ENCODE assay signal across 20 mouse cellular contexts in genomic region chr3:41229493-41229892, GRCm38 (mm10).
A peak's percentile ranks its signal among the peaks of the same experiment; 100 is the strongest.
DNase-seq lines count a peak whose midpoint lies in the region; ATAC-seq and TF ChIP-seq lines count a peak whose summit lies in the region.
"Had no signal": no experiment of that assay in that cellular context is flagged by ENCODE, and none has a peak within 500 bp of the region (broad histone marks: within the 10 kb centered on the region; RNA-seq: fewer than 3 reads in every experiment).

No protein-coding gene starts in this region.

- intact Hi-C loops in heart, adult 2 months (cut with DNase I), result loop anchor here (5.0 kb wide), 2 partner anchors 47 to 363 kb away; no protein-coding TSS in a partner anchor

- DNase-seq in heart, adult 2 months, result no peak
- peak; percentile 7 for DNase-seq in lung, embryonic 14.5 days
- no peak for DNase-seq in lung, postnatal 25 days (ENCODE audit: low spot score)
- DNase-seq in skeletal muscle tissue, adult 2 months (ENCODE audit: low read depth, low spot score), result peak; percentile 39
- DNase-seq in layer of hippocampus, adult 8-10 months (ENCODE audit: low spot score in 2 of 2), result no peak
- DNase-seq: adrenal gland, adult 8-10 months; cerebellum, adult 8-10 months; cerebellum, postnatal 36 days; gastrocnemius, postnatal 10 days; kidney, adult 9 months; liver, embryonic 13.5 days; lung, adult 2 months had no signal

- H3K9me3 ChIP-seq in heart, embryonic 13.5 days, result no peaks in the 10 kb centered on the region
- no peaks in the 10 kb centered on the region for H3K9me3 ChIP-seq in lung, embryonic 14.5 days (ENCODE audit: low read depth, low read length)
- H3K9me3 ChIP-seq: forebrain, embryonic 15.5 days; hindbrain, embryonic 15.5 days; intestine, embryonic 15.5 days; limb, embryonic 12.5 days; liver, embryonic 13.5 days; midbrain, embryonic 13.5 days had no signal

- peak overlapping the region; percentile 43; the same call in 1 of the 2 replicates for H3K27ac ChIP-seq in heart, embryonic 13.5 days (replicated peaks)
- H3K27ac ChIP-seq in heart, adult 2 months, result no peak overlapping the region
- no peak overlapping the region for H3K27ac ChIP-seq in lung, embryonic 14.5 days (ENCODE audit: low read depth)
- H3K27ac ChIP-seq: forebrain, embryonic 15.5 days; intestine, embryonic 15.5 days; limb, embryonic 12.5 days; liver, embryonic 13.5 days; midbrain, embryonic 13.5 days had no signal

- no peaks in the 10 kb centered on the region for H3K27me3 ChIP-seq in heart, embryonic 13.5 days (replicated peaks)
- H3K27me3 ChIP-seq in heart, adult 2 months (ENCODE audit: control insufficient read depth, insufficient read depth, low read length), result no peaks in the 10 kb centered on the region
- no peaks in the 10 kb centered on the region for H3K27me3 ChIP-seq in lung, embryonic 14.5 days (ENCODE audit: insufficient read depth, low read length)
- H3K27me3 ChIP-seq: forebrain, embryonic 15.5 days; hindbrain, embryonic 15.5 days; intestine, embryonic 15.5 days; liver, embryonic 13.5 days; midbrain, embryonic 13.5 days had no signal

- no peak for TF ChIP-seq POLR2A in heart, adult 2 months (IDR thresholded peaks at IDR 0.05; ENCODE audit: insufficient read depth, low read depth, low read length)

- TF ChIP-seq EP300 in heart, adult 2 months (IDR thresholded peaks at IDR 0.05; ENCODE audit: insufficient read depth, low read depth, low read length), result no peak

- no peak overlapping the region for H3K4me3 ChIP-seq in heart, embryonic 13.5 days
- H3K4me3 ChIP-seq in heart, adult 2 months, result no peak overlapping the region
- H3K4me3 ChIP-seq in lung, embryonic 14.5 days (ENCODE audit: low read depth, low read length), result no peak overlapping the region
- H3K4me3 ChIP-seq: forebrain, embryonic 15.5 days; hindbrain, embryonic 15.5 days; intestine, embryonic 15.5 days; limb, embryonic 12.5 days; liver, embryonic 13.5 days; midbrain, embryonic 13.5 days had no signal

- H3K36me3 ChIP-seq in heart, embryonic 13.5 days, result no peaks in the 10 kb centered on the region
- no peaks in the 10 kb centered on the region for H3K36me3 ChIP-seq in heart, adult 2 months (ENCODE audit: control insufficient read depth, insufficient read depth, low read length)
- H3K36me3 ChIP-seq in lung, embryonic 14.5 days (ENCODE audit: insufficient read depth), result no peaks in the 10 kb centered on the region
- H3K36me3 ChIP-seq: forebrain, embryonic 15.5 days; hindbrain, embryonic 15.5 days; intestine, embryonic 15.5 days; limb, embryonic 12.5 days; liver, embryonic 13.5 days; midbrain, embryonic 13.5 days had no signal

- peaks cover 21% of the 10 kb centered on the region for H3K4me1 ChIP-seq in heart, embryonic 13.5 days
- no peaks in the 10 kb centered on the region; the same call in 1 of the 2 replicates for H3K4me1 ChIP-seq in heart, adult 2 months (ENCODE audit: control insufficient read depth, insufficient read depth, low read length)
- H3K4me1 ChIP-seq in lung, embryonic 14.5 days (ENCODE audit: insufficient read depth), result no peaks in the 10 kb centered on the region
- H3K4me1 ChIP-seq: intestine, embryonic 15.5 days; liver, embryonic 13.5 days had no signal

- ATAC-seq in heart, embryonic 13.5 days (ENCODE audit: extremely low read depth, insufficient number of reproducible peaks, low FRiP score, low TSS enrichment), result no peak
- peak; percentile 27; the same call in 1 of the 2 replicates for ATAC-seq in lung, embryonic 14.5 days (ENCODE audit: insufficient read depth)
- peak; percentile 73 for ATAC-seq in common myeloid progenitor, adult 5-6 weeks (replicated peaks; ENCODE audit: low read depth, poor library complexity, severe bottlenecking)
- ATAC-seq: activated CD4-positive, CD25-positive, alpha-beta regulatory T cell, adult 4 months; forebrain, embryonic 15.5 days; intestine, embryonic 15.5 days had no signal

- H3K4me2 ChIP-seq in heart, embryonic 13.5 days, result no peak overlapping the region
- H3K4me2 ChIP-seq in lung, embryonic 14.5 days, result no peak overlapping the region
- H3K4me2 ChIP-seq: forebrain, embryonic 15.5 days; hindbrain, embryonic 15.5 days; limb, embryonic 12.5 days; liver, embryonic 13.5 days; midbrain, embryonic 13.5 days had no signal

- 46% methylated on average over 2 of the region's 2 CpGs for whole genome bisulfite sequencing in heart, embryonic 13.5 days
- 27% methylated on average over 2 of the region's 2 CpGs for WGBS in heart, adult 2 months
- WGBS in lung, embryonic 14.5 days, result 66% methylated on average over 2 of the region's 2 CpGs

- H3K79me2 ChIP-seq in heart, adult 2 months (replicated peaks; ENCODE audit: control insufficient read depth, insufficient read depth, low read length), result no peaks in the 10 kb centered on the region

- no peak for TF ChIP-seq CTCF in heart, adult 2 months (IDR thresholded peaks at IDR 0.05)
- no peak for TF ChIP-seq CTCF in lung, embryonic 14.5 days (IDR thresholded peaks at IDR 0.05; ENCODE audit: low read depth)

- H3K9ac ChIP-seq in heart, embryonic 13.5 days, result no peak overlapping the region
- no peak overlapping the region for H3K9ac ChIP-seq in heart, adult 2 months (ENCODE audit: low read depth, low read length)
- H3K9ac ChIP-seq in lung, embryonic 14.5 days, result no peak overlapping the region
- H3K9ac ChIP-seq: forebrain, embryonic 15.5 days; intestine, embryonic 15.5 days; limb, embryonic 12.5 days; liver, embryonic 13.5 days; midbrain, embryonic 13.5 days had no signal

Comparison
In these comparisons a context has a peak if more than half of its experiments do, and no peak if none do; other contexts are left out.
1. DNase-seq: peak in lung, embryonic 14.5 days (single experiment) and skeletal muscle tissue, adult 2 months (single experiment); none in heart, adult 2 months (0 of 2), lung, postnatal 25 days (single experiment) and layer of hippocampus, adult 8-10 months (0 of 2).